Mouse (Mus musculus) heart, adult 9 months (tissue): ENCODE data around the gene Lysmd3.

Experiments used
- DNase-seq, 2 experiments: peaks; one replicate each; pipeline ENCODE4 v3.0.0; 2022; ENCODE audit warnings: low spot score in 2 of 2

Lysmd3 gene

GRCm38 (mm10) chr13:81675333-81675732 lies 17.9 kb downstream of the Lysmd3 start:
- DNase-seq = no peak

DNA sequence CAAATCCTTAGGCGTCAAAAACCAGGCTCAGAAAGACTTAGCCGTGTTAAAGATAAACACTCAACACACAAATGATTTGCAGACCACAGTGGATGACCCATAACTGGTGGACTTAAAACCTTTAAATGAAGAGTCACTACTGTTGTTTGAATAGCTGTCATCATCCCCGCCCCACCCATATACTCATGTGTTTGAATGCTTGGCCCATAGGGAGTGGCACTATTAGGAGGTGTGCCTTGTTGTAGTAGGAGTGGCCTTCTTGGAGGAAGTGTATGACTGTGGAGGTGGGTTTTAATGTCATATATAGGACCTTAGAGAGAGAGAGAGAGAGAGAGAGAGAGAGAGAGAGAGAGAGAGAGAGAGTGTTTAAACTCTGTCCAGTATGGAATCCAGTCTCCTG lies 25.6 kb downstream of the Lysmd3 start:
- no peak for DNase-seq

- DNase-seq = no peak
Observed at GRCm38 (mm10) chr13:81684258-81684657, 26.8 kb downstream of the Lysmd3 start.

DNA sequence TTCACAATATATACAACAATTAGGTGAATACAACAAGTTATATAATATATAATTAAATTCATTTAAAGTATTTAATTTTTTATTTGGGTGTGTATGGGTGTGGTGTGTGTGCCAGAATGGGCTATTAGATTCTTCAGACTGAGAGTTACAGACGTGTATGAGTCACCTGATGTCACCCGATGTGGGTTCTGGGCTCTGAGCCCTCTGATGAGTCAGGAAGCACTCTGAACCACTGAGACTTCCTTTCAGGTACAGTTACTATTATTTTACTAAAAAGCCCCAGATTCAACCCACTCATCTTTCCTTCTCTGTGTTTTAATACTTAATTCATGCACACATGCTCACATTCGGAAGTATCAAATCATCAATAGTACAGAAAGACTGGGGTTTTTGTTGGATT lies 27.4 kb downstream of the Lysmd3 start:
- DNase-seq = no peak

GRCm38 (mm10) chr13:81689587-81689986 lies 32.1 kb downstream of the Lysmd3 start:
- DNase-seq = no peak

DNA sequence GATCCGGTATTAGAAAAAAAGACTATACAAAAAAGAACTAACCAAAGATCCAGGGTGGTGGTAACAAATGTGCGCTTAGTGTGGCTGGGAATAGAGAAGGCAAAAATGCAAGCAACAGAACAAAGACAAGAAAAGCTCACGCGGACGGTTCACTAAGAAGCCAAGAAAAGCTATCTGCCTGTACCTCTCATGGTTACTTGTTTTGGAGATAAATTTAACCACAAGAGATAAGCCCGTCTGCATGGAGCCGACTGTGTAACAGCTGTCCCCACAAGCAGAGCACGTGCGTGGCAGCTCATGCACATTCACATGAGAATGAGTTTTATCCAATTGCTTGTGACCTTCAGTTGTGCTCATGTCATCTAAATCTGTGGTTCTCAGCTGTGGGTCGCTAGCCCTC lies 33.0 kb downstream of the Lysmd3 start:
- DNase-seq = peak; percentile 12 to 13

DNA sequence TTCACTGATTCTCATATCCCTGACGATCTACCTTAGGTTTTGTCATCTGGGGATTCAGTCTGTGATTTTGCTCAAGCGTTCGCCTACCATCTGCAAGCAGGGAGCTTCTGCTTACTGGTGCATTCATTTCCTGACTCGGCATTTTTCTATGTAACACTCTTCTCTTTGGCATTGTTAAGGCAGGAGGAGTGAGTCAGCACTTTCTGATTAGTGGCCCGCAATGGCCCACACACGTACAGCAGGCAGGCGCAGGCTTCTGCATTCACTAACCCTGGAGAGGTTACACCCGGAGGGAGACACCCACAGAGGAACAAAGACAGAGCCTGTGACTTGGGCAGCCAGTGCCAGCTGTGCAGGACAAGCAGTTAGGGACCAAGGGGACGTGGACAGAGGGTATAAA lies 34.1 kb downstream of the Lysmd3 start:
- DNase-seq = peak; percentile 19 to 36

- no peak for DNase-seq
Observed at GRCm38 (mm10) chr13:81694446-81694845, 37.0 kb downstream of the Lysmd3 start.

DNA sequence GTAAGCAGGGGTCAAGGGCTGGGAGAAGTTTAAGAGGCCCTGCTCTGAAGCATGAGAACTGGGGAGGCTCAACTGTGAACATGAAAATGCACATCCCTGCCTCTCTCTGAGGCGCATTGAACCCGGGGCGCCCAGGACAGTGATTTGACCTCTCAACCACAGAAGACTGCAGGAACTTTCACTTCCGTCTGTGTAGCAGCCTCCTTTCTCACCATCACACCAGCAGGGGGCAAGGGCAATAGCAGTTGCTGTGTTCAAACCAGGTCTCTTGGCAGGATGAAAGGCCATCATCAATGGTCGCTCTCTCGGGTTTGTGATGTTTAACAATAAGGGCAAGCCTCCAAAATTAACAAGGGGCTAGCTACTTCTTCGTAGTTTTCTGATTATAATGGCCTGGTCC lies 45.7 kb downstream of the Lysmd3 start:
- DNase-seq = no peak

DNA sequence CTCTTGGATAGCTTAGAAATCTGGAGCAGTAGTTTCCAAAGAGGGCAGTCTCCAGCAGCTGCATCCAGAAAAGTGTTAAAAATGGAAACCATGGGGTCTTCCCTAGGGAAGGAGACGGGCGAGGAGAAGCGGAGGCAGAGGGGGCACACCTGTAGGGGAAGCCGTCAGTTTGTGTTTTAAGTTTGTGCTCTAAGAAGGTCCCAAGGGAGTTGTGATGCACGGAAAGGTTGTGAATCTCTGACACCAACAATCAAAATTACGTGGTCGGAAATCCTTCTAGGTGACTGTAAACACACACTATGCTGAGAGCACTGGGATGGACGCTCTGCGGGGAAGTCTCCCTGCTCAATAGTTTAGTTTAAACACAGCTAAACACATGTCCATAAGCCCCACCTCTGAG lies 46.2 kb downstream of the Lysmd3 start:
- no peak for DNase-seq

- no peak for DNase-seq
Observed at GRCm38 (mm10) chr13:81706311-81706710, 48.8 kb downstream of the Lysmd3 start.

GRCm38 (mm10) chr13:81709805-81710204 lies 52.3 kb downstream of the Lysmd3 start:
- no peak for DNase-seq

DNA sequence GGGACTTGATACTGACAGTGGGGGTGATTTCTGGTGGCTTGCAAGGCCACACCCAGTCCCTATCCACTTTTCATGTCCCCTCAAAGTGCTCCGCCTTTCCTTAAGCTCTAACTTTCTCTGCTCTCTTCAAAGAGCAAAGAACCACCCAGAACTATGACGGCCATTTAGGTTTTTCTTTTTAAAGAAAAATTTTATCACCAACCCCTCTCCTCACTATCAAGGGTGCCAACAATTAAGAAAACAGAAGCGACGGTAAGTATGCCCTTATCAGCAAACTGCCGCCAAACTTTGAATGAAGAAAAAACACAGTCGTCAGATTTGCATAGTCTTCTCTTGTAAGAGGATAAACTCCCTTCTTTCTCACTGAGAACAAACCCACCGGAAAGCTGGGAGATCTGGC lies 52.8 kb downstream of the Lysmd3 start:
- no peak for DNase-seq

GRCm38 (mm10) chr13:81710775-81711545 lies 53.5 kb downstream of the Lysmd3 start, which contains the start of the genes Polr3g and Mblac2:
Gene Polr3g, minus strand, starts transcription at chr13:81711013.
Gene Mblac2, plus strand, starts transcription at chr13:81711341.
- DNase-seq = peak; percentile 91 to 93

DNA sequence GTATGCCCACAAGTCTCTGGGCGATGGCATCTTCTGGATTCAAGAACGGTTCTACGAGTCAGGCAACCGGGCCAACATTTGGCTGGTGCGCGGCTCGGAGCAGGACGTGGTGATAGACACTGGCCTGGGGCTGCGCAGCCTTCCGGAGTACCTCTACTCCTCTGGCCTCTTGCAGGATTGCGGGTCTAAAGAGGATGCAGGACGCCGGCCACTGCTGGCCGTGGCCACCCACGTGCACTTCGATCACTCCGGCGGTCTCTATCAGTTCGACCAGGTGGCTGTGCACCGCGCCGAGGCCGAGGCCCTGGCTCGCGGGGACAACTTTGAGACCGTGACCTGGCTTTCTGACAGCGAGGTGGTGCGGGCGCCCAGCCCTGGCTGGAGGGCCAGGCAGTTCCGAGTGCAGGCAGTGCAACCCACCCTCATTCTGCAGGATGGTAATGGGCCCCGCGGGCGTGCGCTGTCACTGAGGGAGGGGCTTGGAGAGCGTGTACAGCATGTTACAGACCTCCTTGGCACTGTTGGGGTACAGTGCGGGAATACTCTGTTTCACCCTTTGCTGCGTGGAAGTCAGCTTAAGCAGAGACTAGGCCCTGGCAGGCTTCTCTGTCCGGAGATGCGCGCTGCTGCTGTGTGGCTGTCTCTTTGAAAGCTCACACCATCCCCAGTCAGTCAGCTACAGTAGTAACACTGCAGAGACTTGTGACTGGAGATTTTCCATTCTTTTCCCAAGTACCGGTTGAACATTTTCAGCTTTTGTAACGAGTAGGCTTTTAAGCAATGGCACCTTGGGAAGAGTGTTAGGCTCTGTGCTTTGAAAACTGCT lies 54.3 kb downstream of the Lysmd3 start:
- DNase-seq = peak in 1 of 2 experiments; percentile 20

- no peak for DNase-seq
Observed at GRCm38 (mm10) chr13:81713896-81714295, 56.4 kb downstream of the Lysmd3 start.
